Mouse (Mus musculus): ENCODE results near the gene Nup210.
A peak's percentile ranks its signal among the peaks of the same experiment; 100 is the strongest.

The Nup210 gene

DNA sequence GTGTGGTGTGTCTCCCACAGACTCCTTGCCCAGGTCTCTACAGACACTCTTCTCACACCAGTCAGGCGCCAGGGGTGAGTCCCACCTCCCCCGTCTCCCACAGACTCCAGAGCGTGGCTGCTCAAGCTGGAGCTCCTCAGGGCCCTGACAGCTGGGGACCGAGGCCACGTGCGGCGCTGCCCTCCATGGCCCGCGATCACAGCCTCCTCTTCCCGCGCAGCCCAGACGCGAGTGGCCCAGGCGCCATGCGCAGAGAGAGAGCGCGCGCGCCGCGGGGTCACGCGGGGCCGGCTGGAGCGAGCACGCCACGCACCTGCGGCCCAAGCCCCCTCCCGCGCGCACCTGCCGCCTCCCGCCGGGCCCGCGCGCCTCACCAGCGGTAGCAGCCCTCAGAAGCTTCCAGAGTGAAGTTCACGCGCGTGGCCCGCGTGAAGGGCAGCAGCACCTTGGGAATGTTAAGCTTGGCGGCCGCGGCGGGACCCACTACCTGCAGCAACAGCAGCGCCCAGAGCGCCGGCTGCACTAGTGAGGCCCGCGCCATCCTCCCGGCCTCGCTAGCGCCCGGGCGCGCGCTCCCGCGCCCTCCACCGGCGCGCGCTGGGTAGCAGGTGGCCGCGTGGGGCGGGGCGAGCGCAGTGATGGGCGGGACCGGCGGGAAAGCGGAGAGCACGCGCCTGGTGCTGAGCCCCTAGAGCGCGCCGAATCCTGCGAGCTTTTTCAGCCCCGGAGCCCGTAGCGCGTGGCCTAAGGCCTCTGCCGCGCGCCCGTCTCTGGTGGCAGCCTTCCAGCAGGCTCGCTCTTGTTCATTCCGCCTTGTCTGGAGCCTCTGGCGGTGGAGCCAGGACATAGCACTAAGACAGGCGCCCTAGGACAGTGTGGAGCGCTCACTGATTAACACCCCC is at the start of gene Nup210:
Gene Nup210 (minus strand): TSS at position 586 of the 902 bp plus-strand sequence.
- peak; percentile 96 for DNase-seq

DNA sequence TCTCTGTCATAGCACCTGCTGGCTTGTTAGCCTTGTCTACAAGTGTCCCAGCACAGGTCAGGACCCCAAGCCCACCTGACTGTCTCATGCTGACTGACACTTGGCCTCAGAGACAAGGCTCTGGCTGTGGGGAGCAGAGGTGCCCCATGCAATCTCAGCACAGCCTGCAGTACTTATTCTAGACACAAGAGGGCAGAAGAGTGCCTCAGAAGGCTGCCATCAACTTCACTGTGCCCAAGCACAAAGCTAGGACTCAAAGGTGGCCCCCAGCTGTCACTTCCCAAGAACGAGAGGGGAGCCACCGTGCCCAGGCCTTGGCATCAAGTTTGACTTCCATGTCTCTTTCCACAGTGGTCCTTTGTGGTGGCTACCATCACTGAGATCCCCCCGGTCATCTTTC is 48.6 kb upstream of the Nup210 start:
- DNase-seq: peak; percentile 83

DNA sequence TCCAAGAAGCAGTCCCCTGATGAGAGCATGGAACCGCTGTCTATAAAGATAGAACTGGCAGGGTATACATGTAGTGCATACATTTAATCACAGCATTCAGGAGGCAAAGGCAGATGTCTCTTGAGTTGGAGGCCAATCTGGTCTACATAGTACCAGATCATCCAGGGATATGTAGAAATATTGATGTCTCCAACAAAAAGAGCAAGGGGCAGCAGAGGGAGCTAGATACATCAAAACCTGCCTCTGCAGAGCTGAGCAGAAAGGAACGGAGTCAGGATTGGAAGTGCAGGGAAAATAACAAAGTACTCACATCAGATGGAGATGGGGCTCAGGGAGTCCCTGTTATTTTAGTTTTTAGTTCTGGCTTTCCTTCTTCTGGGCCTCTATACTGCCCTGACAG is 48.0 kb upstream of the Nup210 start:
- no peak for DNase-seq

DNA sequence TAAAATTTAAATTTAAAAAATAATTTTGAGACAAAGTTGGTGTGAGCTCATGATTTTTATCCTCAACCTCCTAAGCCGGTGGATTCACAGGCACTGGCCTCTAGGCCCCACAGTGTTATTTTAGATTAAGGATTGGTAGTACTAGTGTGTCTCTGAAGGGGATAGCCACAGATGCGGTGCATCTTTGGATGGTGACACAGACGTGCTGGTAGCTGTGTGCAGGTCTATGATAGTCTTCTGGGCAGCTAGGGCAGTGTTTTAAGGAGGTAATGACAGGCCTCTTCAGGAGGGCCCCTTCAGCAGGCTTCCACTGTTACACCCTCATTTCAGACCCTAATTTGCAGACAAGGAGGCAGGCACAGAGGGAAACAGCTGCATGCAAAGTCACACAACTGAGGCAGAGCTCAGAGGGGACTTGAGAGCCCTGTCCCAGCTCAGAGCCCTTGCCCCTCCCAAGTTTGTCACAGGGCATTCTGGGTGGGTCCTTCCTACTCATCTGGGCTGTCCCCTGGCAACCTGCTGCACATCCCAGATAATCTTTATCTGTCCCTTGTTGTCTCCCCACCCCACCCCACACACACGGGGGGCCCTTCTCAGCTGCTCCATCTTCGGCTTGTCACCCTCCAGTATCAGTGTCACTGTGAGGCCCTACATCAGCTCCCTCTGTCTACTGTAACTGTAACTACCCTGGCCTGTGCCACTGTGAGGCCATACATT is 46.7 kb upstream of the Nup210 start:
- DNase-seq: no peak

DNA sequence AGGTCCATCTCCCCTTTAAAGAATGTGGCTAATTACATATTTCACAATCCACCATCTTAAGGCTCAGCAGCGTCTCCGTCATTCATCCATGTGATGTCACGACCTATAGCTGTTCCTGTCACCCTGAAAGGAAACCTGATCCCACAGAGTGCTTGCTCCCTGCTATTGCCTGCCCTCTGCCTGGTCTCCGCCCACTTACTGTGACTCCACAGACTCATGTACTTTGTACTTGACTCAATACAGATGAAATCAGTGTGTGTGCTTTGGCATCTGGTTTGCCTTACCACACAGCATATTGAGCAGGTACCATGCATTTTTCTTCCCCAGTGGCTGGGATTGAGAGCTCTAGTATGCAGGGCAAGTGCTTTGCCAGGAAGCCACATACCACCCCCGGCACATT is 45.7 kb upstream of the Nup210 start:
- DNase-seq: no peak

DNA sequence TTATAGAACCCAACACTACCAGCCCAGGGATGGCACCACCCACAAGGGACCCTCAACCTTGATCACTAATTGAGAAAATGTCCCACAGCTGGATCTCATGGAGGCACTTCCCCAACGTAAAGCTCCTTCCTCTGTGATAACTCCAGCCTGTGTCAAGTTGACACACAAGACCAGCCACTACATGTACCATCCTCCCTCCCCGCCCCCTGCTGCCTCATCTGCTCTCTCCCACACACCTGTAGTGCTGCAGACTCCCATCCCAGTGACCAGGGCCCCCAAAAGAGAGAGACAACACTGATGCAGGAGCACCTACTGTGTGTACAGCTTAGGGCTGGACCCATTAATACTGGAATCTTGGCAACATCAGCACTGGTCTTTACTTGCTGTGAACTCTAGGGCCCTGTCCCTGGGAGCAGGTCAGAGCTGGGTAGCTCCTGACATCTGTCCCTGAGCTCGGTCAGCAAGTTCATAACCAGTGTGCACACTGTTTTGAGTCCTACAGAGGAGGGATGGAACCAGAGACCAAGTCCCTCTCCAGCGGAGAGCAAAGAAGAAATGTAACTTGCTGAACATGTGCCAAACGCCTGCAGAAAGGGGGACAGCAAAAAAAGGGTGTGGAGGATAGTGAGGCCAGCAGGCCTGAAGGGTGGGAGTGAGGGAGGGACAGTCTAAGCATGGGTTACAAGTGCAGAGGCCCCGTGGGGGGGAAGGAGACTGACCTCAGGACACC is 45.0 kb upstream of the Nup210 start:
- DNase-seq: no peak

DNA sequence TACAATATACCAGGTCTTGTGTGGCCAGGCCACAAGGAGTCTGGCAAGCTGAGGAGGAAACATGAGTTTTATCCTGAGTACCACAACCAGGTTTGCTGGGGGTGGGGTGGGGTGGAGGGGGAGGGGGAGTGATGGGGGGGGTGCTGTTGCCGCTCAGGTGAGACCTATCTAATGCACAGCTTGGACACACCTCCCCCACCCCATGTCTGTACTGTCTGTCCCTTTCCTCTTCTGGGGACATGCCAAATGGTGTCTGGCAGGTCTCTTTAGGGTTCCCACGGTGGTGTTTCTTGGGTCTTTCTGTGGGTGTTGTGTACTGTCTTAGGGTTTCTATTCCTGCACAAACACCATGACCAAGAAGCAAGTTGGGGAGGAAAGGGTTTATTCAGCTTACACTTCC is 44.3 kb upstream of the Nup210 start:
- no peak for DNase-seq

DNA sequence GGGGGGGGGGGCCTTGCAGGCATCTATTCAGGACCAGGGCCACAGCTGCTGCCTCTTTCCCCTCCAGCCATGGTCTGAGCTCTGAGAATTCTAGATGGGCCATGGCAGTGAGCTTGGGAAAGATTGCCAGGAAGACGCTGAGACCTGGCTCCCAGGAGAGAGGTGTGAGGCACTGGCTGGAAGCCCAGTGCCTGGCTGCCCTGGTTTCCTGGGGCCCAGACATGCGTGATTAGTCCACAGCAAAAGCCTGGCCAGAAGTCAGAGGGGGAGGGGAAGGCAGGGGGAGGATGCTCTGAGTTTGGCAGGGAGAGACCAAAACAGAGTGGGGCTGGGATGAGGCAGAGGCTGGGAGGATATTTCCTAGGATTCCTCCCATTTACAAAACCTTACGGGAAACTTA is 43.8 kb upstream of the Nup210 start:
- peak; percentile 31 for DNase-seq

DNA sequence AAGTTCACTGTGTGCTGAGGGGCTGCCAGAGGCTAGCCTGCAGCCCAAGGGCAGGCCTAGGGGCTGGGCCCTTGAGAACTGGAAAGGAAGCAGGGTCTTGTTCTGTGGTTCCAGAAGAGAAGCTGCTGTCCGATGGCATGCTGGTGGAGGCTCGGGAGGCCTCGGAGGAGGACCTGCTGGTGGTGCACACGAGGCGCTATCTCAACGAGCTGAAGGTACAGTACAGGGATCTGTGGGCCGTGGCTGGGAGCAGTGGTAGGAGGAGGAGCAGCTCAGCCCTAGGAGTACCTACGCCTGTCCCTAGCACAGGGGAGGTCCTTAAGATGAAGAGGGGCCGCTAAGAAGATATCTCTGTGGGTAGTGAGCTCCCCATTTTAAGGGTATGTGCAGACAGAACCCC is 42.4 kb upstream of the Nup210 start:
- no peak for DNase-seq

DNA sequence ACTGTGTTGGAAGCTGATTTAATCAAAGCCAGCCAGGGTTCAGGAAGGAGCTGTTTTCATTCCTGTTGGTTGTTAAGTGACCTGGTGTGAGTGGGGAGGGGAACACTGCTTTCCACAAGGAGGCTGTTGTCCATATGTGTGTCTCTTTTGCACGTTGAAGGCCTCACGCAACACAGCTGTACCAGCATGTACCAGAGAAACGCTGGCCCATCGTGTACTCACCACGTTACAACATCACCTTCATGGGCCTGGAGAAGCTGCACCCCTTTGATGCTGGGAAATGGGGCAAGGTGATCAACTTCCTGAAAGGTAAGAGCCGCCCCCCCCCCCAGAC is 40.6 kb upstream of the Nup210 start:
- no peak for DNase-seq

DNA sequence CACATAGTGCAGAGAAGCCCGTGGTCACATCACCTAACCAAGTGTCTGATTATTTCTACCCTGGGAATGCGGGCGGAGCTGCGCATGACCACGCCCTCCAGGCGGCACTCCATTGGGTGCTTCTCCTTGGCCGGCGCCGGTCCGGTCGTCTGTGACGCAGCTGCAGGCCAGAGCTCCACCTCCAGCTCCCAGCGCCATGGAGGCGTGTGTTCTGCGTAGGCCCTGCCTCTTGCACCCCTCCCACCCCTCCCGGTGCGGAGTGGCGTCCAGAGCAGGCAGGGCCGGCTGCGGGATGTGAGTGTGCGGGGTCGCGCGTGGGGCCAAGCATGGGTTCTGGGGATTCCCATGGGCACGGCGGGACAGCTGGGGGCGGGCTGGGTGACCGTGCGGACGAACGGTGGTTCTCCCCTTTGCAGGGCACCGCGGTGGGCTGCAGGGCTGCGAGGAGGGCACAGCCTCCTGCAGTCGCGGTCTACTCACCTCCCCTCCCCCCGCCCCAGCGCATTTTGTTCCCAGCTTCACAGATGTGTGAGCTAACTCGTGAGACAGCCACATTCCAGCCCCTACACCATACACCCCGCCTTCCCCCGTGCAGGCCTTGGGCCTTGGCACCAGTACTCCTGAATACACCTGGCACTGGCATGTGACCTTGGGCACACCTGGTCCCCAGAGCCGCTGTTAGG is 40.1 kb upstream of the Nup210 start, which contains the start of gene Hdac11:
Gene Hdac11 (plus strand): TSS at position 112 of the 683 bp plus-strand sequence.
- DNase-seq: peak; percentile 86

DNA sequence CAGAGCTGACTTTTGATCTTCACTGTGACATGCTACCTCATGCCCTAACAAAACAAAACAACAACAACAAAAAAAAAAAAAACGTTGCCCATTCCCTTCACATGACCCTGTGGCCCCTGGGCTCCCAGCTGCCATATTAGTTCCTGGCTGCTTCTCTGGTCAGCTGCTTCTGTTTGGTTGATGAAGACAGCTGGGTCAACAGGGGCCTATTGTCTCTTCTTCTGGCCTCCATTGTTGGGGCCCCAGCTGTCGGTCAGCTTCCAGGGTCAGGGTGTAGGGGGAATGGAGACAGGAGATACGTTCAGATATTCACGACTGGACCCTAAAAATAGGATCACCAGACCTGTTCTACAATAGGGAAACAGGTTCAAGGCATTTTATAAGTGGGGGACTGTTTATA is 39.4 kb upstream of the Nup210 start:
- no peak for DNase-seq

DNA sequence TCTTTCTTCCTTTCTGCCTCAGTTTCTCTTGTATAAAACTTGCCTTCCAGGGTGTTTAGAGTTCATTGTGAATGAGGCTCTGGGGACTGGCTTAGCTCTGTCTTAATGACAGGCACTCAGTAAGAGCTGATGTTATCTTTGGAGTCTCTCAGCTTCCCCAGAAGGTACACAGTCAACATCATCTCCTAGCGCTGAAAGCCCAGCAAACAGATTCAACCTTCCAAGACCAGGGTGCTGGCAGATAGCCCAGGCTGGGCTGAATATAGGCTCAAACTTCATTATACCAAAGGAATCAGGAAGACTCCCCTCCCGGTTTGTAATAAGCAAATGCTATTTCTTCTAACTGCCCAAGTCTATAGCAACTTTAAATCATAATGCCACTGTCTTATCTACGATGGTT is 38.7 kb upstream of the Nup210 start:
- DNase-seq: no peak

DNA sequence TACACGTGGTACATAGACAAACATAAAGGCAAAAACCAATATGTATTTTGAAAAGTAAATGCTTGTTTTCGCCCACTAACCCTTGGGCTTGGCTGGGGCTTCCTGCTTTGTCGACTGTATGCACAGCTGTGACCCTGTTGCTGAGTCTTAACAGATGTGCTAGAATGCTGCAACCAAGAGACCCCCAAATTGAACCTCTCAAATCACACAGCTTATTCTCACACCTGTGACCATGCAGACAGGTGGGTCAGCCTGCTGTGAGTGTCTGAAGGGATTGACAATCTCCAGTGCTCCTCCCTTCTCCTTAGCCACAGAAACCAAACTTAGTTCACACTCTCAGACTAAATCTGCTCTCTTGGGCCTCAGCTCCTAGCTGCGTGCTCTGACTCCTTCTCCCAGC is 38.1 kb upstream of the Nup210 start:
- no peak for DNase-seq

DNA sequence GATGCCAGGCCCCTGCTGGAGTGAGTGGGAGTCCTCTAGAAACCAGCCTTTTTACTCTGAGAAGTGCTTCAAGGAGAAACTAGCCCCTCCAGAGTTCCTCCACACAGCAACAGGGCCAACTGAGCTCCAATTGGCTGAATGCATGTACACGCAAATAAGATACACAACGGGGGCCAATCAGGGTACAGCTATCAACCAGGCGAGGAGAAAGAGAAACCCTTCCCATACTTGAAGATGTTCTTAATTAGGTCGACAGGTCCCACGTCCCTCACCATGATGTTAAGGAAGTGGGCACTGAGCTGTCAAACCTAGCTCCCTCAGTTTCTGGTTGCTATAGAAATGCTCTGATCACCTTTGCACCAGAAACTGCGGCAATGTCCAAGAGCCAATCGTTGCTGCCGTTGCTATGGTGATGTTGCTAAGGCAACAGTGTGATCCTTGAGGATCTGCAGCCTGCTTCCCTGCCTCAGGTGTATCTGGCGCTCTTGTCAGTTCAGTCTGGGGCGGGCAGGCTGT is 37.0 kb upstream of the Nup210 start:
- DNase-seq: peak; percentile 11

DNA sequence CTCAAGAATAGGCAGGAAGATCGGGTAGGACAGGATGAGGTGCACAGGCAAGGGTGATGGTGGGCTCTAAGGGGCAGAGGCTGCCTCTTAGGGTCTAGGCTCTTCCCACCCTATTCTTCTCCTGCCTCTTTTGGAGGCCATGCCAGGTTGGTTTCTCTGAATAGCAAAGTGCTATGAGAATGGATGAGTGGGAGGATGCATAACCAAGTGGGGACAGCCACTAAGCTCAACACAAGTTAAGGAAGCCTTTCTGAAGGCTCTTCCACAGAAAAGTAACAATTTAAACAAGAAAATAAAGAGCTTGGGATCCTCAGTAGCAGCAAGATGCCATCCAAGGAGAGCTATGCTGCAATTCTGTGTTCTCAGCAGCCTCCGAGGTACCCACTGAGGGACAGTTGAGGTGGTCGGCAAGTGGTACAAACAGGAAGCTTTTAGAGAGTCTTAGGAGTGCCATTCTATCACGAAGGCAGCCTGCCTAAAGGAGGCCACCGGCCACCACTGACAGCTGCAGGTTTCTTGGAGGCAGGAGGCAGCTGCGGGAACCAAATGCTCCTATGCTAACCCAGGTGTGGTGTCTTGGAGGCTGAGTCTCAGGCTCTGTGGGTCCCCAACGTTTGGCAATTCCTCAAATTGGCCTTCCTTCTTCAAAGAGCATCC is 36.4 kb upstream of the Nup210 start:
- no peak for DNase-seq

DNA sequence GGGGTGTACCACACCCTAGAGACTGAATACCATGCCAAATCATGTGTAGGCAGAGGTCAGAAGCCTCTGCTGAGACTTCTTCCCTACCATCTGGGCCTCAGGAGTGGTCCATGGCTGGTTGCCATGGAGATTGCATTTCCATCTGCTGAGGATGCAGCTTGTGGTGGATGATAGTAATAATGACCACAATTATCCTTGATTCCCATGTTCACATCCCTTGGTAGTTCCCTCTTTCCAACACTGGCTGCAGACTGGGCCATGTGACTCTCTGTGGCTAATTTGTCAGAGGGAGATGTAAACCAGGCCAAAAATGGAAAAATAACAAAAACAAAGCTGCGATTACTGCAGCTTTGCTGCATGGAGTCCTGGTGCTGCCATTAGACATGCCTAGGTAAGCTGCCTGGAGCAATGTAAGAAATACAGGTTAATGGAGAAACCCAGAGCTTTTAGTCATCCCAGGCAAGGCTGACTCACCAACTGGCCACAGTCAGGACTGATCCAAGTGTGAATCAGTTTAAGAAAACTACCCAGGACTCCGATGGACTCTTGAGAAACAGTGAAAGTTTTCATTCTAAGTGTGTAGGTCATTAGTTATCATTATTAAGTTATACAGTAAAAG is 30.6 kb upstream of the Nup210 start:
- no peak for DNase-seq

DNA sequence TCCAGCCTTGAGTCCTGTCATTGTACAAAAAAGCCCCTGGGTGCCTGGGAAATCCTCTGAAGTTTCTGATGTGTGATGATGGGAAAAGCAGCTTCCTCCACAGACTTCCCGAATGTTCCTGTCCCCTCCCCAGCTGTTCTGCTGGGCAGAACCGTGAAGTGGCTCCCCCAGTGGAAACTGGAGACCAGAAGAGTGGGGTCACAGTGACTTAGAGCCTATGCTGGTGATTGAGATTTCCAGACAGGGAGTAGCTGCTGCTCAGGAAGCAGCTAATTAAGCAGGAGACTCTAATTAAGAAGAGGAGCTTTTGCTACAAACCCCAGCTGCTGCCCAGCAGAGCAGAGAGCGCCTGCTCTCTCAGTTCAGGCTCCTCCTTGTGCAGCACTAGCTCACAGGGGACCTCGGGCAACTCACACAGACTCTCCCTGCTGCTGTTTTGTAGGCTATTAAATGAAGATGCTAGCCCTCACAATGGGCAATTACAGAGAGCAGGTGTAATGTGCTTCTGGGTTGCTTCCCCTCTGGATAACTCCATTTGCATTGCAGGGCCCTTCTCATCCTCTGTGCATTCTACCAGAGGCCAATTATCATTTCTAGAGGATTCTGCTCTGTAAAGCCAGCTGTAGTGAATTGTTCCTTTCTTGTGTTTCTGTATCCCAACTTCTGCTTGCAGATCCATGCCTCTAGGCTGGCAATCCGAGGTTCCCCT is 30.0 kb upstream of the Nup210 start:
- DNase-seq: no peak

DNA sequence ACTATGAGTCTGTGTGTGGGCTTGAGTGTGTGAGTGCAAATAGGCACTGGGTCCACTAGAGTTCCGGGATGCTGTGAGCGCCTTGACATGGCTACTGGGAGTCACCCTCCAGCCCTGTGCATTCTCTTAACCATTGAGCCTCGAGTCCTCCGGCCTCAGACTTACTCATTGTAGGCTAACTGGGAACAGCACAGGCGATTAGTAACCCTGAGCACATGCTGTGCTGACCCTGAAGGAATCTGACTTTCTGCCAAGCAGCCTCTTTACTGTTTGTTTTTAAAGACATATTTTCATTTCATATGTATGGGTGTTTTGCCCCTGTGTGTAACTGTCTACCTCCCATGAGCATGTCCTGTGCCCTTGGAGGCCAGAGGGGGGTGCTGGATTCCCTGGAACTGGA is 28.9 kb upstream of the Nup210 start:
- no peak for DNase-seq

DNA sequence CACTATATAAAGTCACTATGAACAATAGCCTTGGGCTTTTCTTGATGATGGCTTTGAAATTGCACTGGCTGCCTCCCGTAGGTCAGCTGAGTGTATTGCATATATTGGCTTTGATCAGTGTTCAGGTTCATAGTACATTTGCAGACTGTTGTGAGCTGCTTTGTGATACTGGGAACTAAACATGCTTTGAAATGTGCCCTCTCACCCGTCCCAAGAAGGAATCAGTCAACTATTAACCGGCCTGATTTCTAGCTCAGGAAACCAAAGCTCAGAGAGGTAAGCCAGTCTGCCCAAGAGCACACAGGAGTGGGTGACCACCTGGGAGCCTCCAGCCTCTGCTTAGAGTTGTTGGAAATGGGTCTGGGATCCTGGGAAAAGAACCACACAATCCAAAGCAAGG is 28.4 kb upstream of the Nup210 start:
- DNase-seq: no peak

DNA sequence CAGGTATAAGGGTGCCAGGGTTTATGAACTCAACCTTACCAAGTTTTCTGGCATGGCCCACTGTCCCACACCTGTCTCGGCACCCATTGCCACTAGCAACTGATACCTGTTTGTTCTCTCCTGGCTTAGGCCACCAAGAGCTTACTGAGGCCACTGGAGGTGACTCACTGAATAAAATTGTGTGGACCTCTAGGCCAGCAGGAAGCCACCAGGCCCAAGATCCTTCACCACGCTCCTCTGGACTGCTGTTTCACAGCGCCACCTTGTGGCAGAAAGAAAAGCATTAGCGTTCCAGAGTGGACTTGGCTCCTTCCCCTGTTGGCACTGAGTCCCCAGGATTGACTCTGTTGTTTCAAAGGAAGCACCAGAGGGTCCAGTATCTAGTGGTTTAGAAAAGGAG is 23.2 kb upstream of the Nup210 start:
- DNase-seq: peak; percentile 84
